Mouse (Mus musculus) MEL (cell line): Measurements from ENCODE around the gene Ip6k3.

Source experiments
- CTCF ChIP-seq, 3 experiments: IDR thresholded peaks in 2 of 3; conservative IDR thresholded peaks in 1 of 3; 2 replicates each; pipeline ENCODE4 v1.5.1; 2011 to 2012; ENCODE audit warnings: low read length in 3 of 3, low read depth in 2 of 3, mild to moderate bottlenecking in 2 of 3, improper control_type of control experiment in 1 of 3, inconsistent platforms in 1 of 3, mixed read lengths in 1 of 3, moderate library complexity in 1 of 3; ENCODE audit not compliant: control insufficient read depth in 1 of 3, insufficient read depth in 1 of 3, poor library complexity in 1 of 3, severe bottlenecking in 1 of 3
- RAD21 ChIP-seq: IDR thresholded peaks from 2 replicates; pipeline ENCODE4 v1.6.1; 2011; ENCODE audit warnings: mild to moderate bottlenecking, low read depth, low read length, improper control_type of control experiment

DNA sequence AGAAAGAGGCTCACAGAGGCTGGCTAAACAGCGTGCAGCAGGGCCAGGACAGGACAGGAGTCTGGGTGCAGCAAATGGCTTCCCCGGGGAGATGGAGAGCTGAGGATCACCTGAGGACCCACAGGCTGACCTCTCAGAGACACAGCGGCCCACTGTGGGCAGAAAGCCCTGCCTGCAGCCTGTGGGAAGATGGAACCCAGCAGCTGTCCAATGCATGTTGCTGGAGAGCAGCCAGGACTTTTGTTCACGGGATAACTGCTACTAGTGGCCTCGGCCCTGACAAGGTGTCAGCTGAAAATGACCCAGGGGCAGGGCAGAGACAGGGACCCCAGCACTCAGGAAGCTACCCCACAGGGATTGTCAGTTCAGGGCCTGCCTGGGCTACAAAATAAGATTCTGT is 24.2 kb upstream of the Ip6k3 start:
- TF ChIP-seq CTCF (IDR thresholded peaks at IDR 0.05 in 2 of 3, conservative IDR thresholded peaks at IDR 0.05 in 1 of 3; ENCODE audit: control insufficient read depth in 1 of 3, insufficient read depth in 1 of 3, low read depth in 2 of 3, low read length in 3 of 3, poor library complexity in 1 of 3, severe bottlenecking in 1 of 3): no peak
- TF ChIP-seq RAD21: no peak
